Mouse (Mus musculus) right cerebral cortex, postnatal 4 days (tissue): ENCODE measurements around the gene Gm28041.
"Not testable (repeated sequence)": the region's sequence is repeated elsewhere in the genome, so short reads cannot be mapped to it uniquely, and the experiment has no call there.

ENCODE experiments used
- DNase-seq: peaks from one replicate; pipeline ENCODE4 v3.0.0-alpha.2; 2022

The Gm28041 gene

DNA sequence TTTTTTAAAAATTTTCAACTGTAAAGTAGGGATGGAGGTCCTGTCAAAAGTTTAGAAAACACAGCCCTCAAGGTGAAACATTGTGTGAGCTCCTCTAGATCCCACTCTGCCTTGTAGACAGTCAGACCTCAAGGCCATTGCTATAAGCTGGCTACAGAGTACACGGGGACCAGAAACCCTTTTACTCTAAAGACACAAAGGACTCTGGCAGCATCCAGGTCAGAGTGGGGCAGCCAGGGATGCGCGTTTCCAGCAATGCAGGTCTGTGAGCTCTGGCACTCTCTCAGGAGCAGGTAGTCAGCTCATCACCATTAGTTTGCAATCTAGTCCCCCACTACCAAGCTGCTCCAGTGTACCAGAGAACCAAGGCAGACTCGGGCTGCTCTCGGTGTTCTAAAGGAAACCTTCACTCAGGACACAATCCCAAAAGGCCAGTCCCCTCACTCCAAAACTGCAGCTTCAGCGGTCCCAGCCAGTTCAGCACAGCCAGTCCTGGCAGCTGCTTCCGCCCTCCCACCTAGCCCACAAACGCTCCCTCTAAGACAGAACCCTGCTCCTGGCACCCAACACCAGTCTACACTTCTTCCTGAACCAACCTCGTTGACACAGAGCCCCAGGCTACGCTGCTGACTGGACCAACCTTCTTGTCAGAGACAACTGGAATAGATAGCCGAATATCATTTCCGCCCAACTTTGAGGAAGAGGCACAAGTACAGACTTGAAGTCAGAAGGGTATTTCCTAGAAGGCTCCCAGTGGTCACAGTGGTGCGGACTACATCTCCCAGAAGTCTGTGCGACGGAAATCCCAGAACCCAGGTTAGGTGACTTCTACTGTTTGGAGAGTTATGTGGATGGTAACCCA lies at the start of gene Gm28041, which contains the start of gene Zfp456:
Gene Gm28041 (minus strand): TSS at position 684 of the 862 bp plus-strand sequence.
Gene Zfp456 (minus strand): TSS at position 761 of the 862 bp plus-strand sequence.
- peak; percentile 22 for DNase-seq

DNA sequence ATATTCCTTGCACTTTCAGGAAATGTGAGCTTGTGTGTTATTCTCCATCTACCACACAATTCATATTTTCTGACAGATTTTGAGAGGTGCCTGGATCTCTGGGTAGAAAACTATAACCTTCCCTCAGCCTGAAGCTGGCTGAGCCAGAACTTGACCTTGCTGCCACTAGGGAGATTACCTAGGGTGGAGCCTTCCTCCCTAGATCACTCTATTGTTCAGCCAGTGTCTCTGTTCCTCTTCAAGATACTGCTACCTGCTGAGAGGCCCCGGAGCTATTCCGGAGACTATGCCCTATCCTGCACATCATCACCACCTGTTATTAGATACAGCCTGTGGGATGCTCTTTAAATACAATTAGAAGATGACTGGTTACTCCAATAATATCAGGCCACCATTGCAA lies 47.0 kb upstream of the Gm28041 start:
- not testable (repeated sequence) for DNase-seq

DNA sequence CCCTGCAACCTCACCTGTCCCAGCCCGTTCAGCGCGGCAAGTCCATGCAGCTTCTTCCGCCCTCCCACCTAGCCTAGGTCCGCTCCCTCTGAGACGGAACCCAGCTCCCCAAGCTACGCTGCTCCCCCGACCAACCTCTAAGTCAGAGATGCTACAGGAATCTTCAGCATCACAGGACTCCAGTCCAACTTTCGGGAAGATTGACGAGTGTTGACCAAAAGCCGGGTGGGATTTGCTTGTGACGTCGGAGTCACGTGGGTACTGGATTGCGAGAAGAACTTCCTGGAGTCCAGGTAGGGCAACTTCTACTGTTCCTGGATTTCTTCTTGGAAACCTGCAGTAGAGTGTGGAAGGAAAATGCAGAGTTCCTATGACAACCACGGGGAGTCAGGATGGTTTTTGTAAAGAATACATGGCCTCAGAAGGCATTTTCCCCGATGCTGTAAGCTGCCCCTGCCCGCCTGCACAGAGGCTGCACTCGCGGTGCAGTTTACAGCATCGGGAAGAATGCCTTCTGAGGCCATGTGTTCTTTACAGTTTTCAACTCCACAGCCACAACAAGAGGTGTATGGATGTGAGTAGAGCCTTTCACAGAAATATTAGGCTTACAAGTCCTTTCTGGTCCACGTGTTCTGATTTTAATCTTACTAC lies 45.8 kb upstream of the Gm28041 start, which contains the start of gene Zfp459:
Gene Zfp459 (minus strand): TSS at position 212 of the 651 bp plus-strand sequence.
- peak; percentile 20 for DNase-seq

DNA sequence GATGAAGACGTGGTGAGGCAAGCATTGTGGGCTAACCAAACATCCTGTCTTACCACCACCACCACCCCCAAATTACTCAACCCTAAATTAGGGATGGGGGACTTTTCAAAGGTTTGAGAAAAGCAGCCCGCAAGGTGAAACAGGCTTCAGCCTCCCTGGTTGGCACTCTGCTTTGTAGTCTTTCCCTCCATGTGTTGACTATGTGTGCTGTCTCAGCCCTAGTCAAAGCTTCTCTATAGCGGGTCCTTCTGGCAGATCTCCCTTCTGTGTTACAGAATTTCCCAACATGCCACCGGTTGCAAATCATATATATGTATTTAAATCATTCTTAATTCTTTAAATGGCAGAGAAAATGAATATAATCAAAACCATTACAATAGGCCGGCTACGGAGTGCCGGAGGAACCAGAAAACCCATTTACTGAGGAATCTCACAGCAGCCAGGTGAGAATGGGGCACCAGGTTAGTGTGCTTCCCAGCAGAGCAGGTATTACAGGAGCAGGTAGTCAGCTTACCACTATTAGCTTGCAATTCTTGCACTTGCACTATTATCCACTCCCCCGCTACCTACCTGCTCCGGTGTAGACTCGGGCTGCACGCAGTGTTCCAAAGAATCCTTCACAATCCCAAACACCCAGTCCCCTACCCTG lies 45.1 kb upstream of the Gm28041 start:
- DNase-seq: peak; percentile 2

DNA sequence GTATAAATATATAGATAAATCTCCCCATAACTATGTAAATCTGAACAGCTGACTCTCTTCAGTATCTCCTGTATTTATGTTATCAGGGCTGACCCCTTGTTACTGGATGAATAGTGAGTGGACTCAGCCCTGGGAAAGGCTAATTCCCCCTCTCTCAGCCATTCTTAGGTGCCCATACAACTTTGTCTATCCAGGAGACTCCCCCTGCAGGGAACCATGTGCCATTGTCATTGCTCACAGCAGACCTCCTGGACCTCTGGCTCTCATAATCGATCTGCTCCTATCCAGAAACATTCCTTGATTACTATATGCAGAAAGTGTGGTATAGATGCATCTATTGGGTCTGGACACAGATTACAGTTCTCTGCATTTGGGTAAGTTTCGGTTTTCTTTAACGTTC lies 41.3 kb upstream of the Gm28041 start:
- DNase-seq: no peak

DNA sequence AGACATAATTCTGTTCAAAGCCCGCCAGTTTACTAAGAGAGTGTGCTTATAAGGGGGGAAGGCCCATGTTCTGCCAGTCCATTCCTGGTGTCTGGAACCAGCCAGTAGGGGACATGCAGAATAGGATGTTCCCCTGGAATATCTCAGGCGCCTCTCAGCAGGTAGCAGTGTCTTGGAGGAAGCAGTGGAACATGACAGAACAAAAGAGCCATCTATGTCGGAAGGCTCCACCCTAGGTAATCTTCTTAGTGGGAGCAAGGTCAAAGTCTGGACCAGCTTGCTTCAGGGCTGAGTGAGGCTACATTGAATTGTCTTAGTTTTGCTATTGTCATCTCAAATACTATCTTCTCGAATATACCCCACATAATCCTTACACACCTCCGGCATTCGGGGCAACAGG lies 40.2 kb upstream of the Gm28041 start:
- DNase-seq: no peak

DNA sequence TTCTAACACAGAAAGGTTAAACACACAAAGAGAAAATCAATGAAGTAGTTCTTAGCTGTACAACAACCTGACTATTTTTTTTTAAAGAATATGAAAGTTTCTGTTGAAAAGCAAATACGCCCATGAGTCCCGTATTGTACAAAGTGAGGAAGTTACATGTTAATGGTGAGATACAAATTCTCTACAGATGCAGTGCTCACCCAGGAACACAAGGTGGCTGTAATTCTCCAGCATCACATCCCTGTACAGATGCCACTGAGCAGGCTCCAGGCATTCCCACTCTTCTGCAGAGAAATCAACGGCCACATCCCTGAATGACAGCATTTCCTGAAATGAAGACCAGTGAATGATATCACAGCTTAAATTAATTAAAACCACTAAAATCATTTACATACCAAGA lies 38.1 kb upstream of the Gm28041 start:
- DNase-seq: not testable (repeated sequence)

DNA sequence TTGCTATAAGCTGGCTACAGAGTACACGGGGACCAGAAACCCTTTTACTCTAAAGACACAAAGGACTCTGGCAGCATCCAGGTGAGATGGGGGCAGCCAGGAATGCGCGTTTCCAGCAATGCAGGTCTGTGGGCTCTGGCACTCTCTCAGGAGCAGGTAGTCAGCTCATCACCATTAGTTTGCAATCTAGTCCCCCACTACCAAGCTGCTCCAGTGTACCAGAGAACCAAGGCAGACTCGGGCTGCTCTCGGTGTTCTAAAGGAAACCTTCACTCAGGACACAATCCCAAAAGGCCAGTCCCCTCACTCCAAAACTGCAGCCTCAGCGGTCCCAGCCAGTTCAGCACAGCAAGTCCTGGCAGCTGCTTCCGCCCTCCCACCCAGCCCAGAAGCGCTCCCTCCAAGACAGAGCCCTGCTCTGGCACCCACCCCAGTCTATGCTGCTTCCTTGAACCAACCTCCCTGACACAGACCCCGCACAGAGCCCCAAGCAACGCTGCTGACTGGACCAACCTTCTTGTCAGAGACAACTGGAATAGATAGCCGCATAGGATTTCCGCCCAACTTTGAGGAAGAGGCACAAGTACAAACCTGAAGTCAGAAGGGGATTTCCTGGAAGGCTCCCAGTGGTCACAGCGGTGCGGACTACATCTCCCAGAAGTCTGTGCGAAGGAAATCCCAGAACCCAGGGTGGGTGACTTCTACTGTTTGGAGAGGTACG lies 23.8 kb upstream of the Gm28041 start, which contains the start of gene Zfp429:
Gene Zfp429 (minus strand): TSS at position 637 of the 721 bp plus-strand sequence.
- DNase-seq: peak; percentile 69

DNA sequence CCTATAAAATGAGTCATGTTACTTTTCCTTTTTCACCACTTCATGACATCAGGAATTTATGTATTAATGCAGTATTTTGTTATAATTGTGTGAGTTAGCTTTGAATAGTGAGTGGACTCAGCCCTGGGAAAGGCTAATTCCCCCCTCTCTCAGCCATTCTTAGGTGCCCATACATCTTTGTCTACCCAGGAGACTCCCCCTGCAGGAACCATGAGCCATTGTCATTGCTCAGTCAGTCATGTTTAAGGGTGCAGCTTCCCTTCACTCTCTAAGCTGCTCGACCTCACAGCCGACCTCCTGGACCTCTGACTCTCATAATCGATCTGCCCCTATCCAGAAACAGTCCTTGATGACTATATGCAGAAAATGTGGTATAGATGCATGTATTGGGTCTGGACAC lies 722 bp upstream of the Gm28041 start:
- DNase-seq: not testable (repeated sequence)

DNA sequence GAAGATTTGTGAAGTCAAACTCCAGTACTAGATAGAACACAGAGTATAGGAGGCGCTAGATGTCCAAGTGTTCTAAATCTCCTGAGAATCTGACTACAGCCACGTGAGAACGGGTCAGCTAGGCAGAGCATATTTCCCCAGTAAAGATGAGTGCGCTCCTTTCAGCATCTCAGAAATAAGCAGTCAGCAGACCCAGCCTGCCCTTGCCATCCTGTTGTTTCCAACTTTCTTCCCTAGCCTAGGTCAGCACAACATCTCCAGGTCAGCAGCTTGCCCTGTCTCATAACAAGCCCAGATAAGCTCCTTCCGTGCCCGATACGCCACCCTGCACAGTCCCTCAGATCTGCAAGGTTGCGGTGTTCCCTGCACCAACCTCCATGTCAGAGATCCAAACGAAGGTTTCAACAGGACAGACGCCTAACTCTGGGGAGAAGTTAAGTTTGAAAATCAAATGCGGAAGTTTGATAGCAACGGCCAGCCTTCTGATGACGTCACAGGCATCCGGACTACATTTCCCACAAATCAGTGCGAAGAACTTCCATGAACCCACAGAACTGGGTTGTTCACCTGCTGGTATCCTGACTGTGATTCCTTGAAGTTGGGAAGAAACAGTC lies 15.3 kb downstream of the Gm28041 start, which contains the start of the genes Gm28044 and Zfp953:
Gene Gm28044 (minus strand): TSS at position 406 of the 614 bp plus-strand sequence.
Gene Zfp953 (minus strand): TSS at position 475 of the 614 bp plus-strand sequence.
- peak; percentile 75 for DNase-seq

DNA sequence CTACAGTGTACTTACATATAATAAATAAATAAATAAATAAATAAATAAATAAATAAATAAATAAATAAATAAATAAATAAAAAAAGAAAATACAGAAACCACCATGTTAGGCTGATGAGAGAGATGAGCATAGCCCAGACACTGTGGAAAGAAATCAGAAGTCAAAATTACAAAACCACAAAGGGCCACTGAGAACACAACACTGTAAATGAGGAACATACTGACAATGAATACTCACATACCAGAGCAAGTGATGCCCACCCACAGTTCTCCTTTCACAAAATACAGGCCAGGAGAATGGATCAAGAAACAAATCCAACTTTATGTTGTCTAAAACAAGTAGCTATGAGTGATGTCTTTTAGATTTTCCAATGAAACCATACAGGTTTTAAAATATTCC lies 23.7 kb downstream of the Gm28041 start:
- no peak for DNase-seq

DNA sequence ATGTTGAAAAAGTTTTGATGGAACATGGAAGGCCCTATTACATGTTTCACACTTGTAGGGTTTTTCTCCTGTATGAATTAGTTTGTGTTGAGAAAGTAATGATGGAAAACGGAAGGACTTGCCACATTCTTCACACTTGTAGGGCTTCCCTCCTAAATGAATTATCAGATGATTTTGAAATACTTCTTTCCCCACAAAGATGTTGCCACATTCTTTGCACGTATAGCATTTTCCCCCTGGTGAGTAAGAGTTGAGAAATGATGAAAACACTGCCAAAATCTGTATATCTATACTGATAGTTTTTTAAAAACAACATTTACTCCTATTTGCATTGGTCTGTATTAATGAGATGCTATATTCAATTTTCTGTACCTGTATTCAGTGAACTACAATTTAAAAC lies 32.1 kb downstream of the Gm28041 start:
- DNase-seq: no peak

DNA sequence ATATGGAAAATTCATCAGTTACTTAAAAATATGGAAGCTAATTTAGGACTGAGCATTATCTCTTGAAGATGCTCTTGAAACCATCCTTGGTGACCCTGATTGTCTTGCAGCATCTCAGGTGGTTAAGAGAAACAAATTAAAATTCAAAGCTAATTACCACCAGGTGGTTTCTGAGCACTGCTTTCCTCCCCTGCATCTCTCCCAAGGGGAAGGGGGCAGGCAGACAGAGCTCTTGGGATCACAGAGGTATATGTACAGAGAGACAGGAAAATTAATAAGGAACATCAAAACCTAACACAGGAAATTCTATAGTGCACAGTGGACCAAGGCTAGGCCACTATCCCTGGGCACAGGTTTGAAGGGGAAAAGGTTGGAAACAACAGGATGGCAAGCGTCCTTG lies 42.7 kb downstream of the Gm28041 start:
- no peak for DNase-seq

DNA sequence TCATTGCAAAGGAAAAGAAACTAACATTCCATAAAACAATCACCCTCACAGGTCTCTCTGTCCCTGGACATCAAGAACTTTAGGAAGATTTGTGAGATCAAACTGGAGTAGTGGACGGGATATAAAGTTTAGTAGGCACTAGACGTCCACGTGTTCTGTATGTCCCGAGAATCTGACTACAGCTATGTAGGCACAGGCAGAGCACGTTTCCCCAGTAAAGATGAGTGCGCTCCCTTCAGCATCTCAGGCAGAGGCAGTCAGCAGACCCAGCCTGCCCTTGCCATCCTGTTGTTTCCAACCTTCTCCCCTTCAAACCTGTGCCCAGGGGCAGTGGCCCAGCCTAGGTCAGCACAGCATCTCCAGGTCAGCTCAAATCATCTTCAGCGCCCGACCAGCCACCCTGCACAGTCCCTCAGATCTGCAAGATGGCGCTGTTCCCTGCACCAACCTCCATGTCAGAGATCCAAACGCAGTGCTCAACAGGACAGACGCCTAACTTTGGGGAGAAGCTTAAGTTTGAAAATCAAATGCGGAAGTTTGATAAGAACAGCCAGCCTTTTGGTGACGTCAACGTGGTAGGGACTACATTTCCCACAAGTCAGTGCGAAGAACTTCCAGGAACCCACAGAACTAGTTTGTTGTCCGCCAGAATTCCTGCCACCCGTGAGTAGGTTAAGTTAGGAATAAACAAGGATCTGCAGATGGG lies 43.4 kb downstream of the Gm28041 start, which contains the start of gene Zfp595:
Gene Zfp595 (minus strand): TSS at position 552 of the 706 bp plus-strand sequence.
- peak; percentile 47 for DNase-seq

DNA sequence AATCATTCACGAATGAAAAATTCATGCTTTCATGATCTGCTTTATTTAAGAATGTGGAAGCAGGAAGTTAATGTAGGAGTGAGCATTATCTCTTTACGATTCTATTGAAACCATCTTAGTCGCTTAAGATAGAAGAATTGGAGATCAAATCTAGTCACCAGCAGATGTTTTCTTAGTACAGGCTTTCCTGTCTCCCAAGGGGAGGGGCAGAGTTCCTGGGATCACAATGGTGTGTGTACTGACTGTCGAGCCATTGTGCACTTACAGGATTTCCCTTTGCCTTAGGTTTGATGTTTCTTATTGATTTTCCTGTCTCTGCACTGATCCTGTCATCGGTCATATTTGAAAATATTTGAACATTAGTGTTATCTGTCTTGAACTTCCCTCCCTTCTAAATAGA lies 68.8 kb downstream of the Gm28041 start:
- peak; percentile 3 for DNase-seq

DNA sequence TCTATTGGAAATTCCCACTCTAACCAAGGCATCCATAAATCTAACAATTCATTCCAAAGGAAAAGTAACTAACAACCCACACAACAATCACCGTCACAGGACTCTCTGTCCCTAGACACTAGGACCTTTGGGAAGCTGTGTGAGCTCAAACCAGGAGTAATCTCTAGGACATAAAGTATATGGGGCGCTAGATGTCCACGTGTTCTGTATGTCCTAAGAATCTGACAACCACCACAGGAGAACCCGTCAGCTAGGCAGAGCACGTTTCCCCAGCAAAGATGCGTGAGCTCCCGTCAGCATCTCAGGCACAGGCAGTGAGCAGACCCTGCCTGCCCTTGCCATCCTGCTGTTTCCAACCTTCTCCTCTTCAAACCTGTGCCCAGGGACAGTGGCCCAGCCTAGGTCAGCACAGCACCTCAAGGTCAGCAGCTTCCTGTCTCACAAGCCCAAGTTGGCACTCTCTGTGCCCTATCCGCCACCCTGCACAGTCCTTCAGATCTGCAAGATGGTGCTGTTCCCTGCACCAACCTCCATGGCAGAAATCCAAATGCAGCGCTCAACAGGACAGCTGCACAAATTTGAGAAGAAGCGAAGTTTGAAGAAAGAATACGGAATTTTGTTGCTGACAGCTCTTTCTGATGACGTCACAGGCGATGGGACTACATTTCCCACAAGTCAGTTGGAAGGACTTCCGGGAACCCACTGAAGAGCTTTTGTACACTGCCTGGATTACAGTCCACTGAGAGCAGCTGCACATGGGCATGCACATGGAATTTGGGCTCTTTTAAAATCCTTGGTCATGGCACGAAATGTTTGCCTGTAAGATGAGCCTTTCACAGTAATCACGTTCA lies 69.5 kb downstream of the Gm28041 start, which contains the start of gene Zfp457:
Gene Zfp457 (minus strand): TSS at position 664 of the 851 bp plus-strand sequence.
- DNase-seq: peak; percentile 75
